Mouse (Mus musculus) spleen, adult 2 months (tissue): Measurements from ENCODE around the gene Tmem35b.

Source experiments
- CTCF ChIP-seq: fragments of 200-500 bp; IDR thresholded peaks from 2 replicates; pipeline ENCODE4 v1.5.1; 2011; ENCODE audit warnings: mild to moderate bottlenecking, inconsistent platforms; ENCODE audit not compliant: insufficient read depth, insufficient read length, insufficient replicate concordance; ENCODE audit errors: extremely low read depth
- POLR2A ChIP-seq: fragments of 200-500 bp; IDR thresholded peaks from 2 replicates; pipeline ENCODE4 v1.6.1; 2011; ENCODE audit warnings: low read depth, low read length, inconsistent platforms

DNA sequence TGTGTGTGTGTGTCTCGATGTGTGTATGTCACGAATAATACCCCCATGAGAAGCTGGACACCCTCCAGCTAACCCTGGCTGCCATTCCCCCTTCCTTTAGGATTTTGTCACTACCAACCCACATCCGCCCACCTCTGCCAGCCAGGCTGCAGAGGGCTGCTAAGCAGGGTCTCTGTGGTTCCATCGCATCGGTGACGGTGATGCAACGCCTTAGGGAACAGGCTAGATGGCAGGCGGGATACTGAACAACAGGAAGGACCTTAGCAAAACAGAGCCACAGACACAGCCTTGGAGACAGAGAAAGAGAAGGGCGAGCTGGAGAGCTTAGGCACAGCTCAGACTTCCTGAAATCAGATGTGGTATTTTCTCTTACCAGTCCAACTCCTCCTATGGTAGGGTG is 55.2 kb downstream of the Tmem35b start:
- TF ChIP-seq POLR2A = no peak
- no peak for TF ChIP-seq CTCF
